Mouse (Mus musculus): ENCODE measurements around the gene Cntn2. TPM values are rescaled to one million over a fixed set of nuclear protein-coding genes. Genes with fewer than 3 reads are reported as not detected.

Cntn2 gene
- polyA plus RNA-seq, 1 experiment from 2014 or later: 0.03 TPM

- 79% methylated on average over 7 of the region's 7 CpGs for WGBS (ENCODE audit: insufficient replicate concordance)
- H3K9ac ChIP-seq: no peak overlapping the region
- no peak overlapping the region for H3K27ac ChIP-seq (replicated peaks)
- no peaks in the 10 kb centered on the region for H3K4me1 ChIP-seq (replicated peaks)
- no peaks in the 10 kb centered on the region for H3K27me3 ChIP-seq
- no peaks in the 10 kb centered on the region for H3K9me3 ChIP-seq (replicated peaks)
- H3K36me3 ChIP-seq (replicated peaks): peaks cover 62% of the 10 kb centered on the region
- H3K4me3 ChIP-seq (replicated peaks): no peak overlapping the region
- no peak for ATAC-seq (ENCODE audit: insufficient read depth)
- H3K4me2 ChIP-seq: no peak overlapping the region
Observed at GRCm38 (mm10) chr1:132506656-132507055, 36.4 kb downstream of the Cntn2 start.

- 86% methylated on average over 7 of the region's 7 CpGs for WGBS (ENCODE audit: insufficient replicate concordance)
Observed at GRCm38 (mm10) chr1:132506058-132506457, 37.0 kb downstream of the Cntn2 start, which contains the start of gene Tmem81. TSS of gene Tmem81 (plus strand) at chr1:132506230.

GRCm38 (mm10) chr1:132505155-132505554 lies 37.9 kb downstream of the Cntn2 start:
- Histone ChIP-seq H3K9ac (no peak overlapping the region), H3K4me3 (replicated peaks) (no peak overlapping the region), H3K27me3 (no peaks in the 10 kb centered on the region), H3K27ac (replicated peaks) (no peak overlapping the region), H3K4me1 (replicated peaks) (no peaks in the 10 kb centered on the region), H3K9me3 (replicated peaks) (no peaks in the 10 kb centered on the region), H3K4me2 (no peak overlapping the region), H3K36me3 (replicated peaks) (peaks cover 77% of the 10 kb centered on the region)
- no peak for ATAC-seq (ENCODE audit: insufficient read depth)
- 81% methylated on average over 5 of the region's 5 CpGs for WGBS (ENCODE audit: insufficient replicate concordance)

More at GRCm38 (mm10) chr1:132506058-132506457, 37.0 kb downstream of the Cntn2 start, which contains the start of gene Tmem81:
- no peak for ATAC-seq (ENCODE audit: insufficient read depth)
- Histone ChIP-seq H3K4me3 (replicated peaks) (no peak within 1 kb of the TSS), H3K27ac (replicated peaks) (no peak within 1 kb of the TSS), H3K9ac (no peak within 1 kb of the TSS), H3K4me1 (replicated peaks) (no peaks in the 10 kb centered on the region), H3K4me2 (no peak within 1 kb of the TSS), H3K9me3 (replicated peaks) (no peaks in the 10 kb centered on the region), H3K27me3 (no peaks in the 10 kb centered on the region), H3K36me3 (replicated peaks) (peaks cover 68% of the 10 kb centered on the region)

GRCm38 (mm10) chr1:132500535-132500934 lies 42.5 kb downstream of the Cntn2 start:
- Histone ChIP-seq H3K9me3 (replicated peaks) (no peaks in the 10 kb centered on the region), H3K4me2 (no peak overlapping the region), H3K27me3 (no peaks in the 10 kb centered on the region), H3K27ac (replicated peaks) (no peak overlapping the region), H3K9ac (no peak overlapping the region), H3K36me3 (replicated peaks) (peaks cover 92% of the 10 kb centered on the region), H3K4me1 (replicated peaks) (no peaks in the 10 kb centered on the region), H3K4me3 (replicated peaks) (no peak overlapping the region)
- no peak for ATAC-seq (ENCODE audit: insufficient read depth)
- WGBS (ENCODE audit: insufficient replicate concordance): 81% methylated on average over 2 of the region's 2 CpGs

GRCm38 (mm10) chr1:132483759-132484158 lies 59.3 kb downstream of the Cntn2 start:
- Histone ChIP-seq H3K27ac (replicated peaks) (no peak overlapping the region), H3K4me1 (replicated peaks) (peaks cover 29% of the 10 kb centered on the region), H3K27me3 (no peaks in the 10 kb centered on the region), H3K9me3 (replicated peaks) (no peaks in the 10 kb centered on the region), H3K9ac (no peak overlapping the region), H3K4me2 (no peak overlapping the region), H3K36me3 (replicated peaks) (peaks cover 35% of the 10 kb centered on the region), H3K4me3 (replicated peaks) (no peak overlapping the region)
- ATAC-seq (ENCODE audit: insufficient read depth): no peak
- 73% methylated on average over 6 of the region's 6 CpGs for WGBS (ENCODE audit: insufficient replicate concordance)

- Histone ChIP-seq H3K27ac (replicated peaks) (no peak overlapping the region), H3K36me3 (replicated peaks) (peaks cover 30% of the 10 kb centered on the region)
Observed at GRCm38 (mm10) chr1:132483234-132483633, 59.8 kb downstream of the Cntn2 start.

GRCm38 (mm10) chr1:132481619-132482018 lies 61.4 kb downstream of the Cntn2 start:
- Histone ChIP-seq H3K9me3 (replicated peaks) (no peaks in the 10 kb centered on the region), H3K9ac (no peak overlapping the region), H3K4me1 (replicated peaks) (peaks cover 42% of the 10 kb centered on the region), H3K4me2 (no peak overlapping the region), H3K4me3 (replicated peaks) (no peak overlapping the region), H3K36me3 (replicated peaks) (peaks cover 18% of the 10 kb centered on the region), H3K27ac (replicated peaks) (no peak overlapping the region), H3K27me3 (no peaks in the 10 kb centered on the region)
- ATAC-seq (ENCODE audit: insufficient read depth): no peak
- WGBS (ENCODE audit: insufficient replicate concordance): 83% methylated on average over 2 of the region's 2 CpGs

More at GRCm38 (mm10) chr1:132483234-132483633, 59.8 kb downstream of the Cntn2 start:
- Histone ChIP-seq H3K4me3 (replicated peaks) (no peak overlapping the region), H3K9ac (no peak overlapping the region), H3K4me2 (no peak overlapping the region), H3K27me3 (no peaks in the 10 kb centered on the region), H3K9me3 (replicated peaks) (no peaks in the 10 kb centered on the region), H3K4me1 (replicated peaks) (peaks cover 34% of the 10 kb centered on the region)
- WGBS (ENCODE audit: insufficient replicate concordance): 69% methylated on average over 3 of the region's 3 CpGs
- ATAC-seq (ENCODE audit: insufficient read depth): no peak

GRCm38 (mm10) chr1:132479438-132479837 lies 63.6 kb downstream of the Cntn2 start:
- no peak overlapping the region for H3K4me2 ChIP-seq
- no peaks in the 10 kb centered on the region for H3K9me3 ChIP-seq (replicated peaks)
- H3K27ac ChIP-seq (replicated peaks): no peak overlapping the region
- H3K4me1 ChIP-seq (replicated peaks): peaks cover 47% of the 10 kb centered on the region
- no peaks in the 10 kb centered on the region for H3K27me3 ChIP-seq
- H3K36me3 ChIP-seq (replicated peaks): peaks cover 4% of the 10 kb centered on the region
- H3K9ac ChIP-seq: no peak overlapping the region
- 69% methylated on average over 1 of the region's 1 CpGs for WGBS (ENCODE audit: insufficient replicate concordance)
- no peak overlapping the region for H3K4me3 ChIP-seq (replicated peaks)
- no peak for ATAC-seq (ENCODE audit: insufficient read depth)

GRCm38 (mm10) chr1:132476928-132477691 lies 65.9 kb downstream of the Cntn2 start, which contains the start of gene Rbbp5:
TSS of gene Rbbp5 (plus strand) at chr1:132477365.
- under 1% methylated on average over 43 of the region's 43 CpGs for WGBS (ENCODE audit: insufficient replicate concordance)
- Histone ChIP-seq H3K9me3 (replicated peaks) (no peaks in the 10 kb centered on the region), H3K4me1 (replicated peaks) (peaks cover 39% of the 10 kb centered on the region), H3K27ac (replicated peaks) (peak within 1 kb of the TSS; percentile 72), H3K9ac (peak within 1 kb of the TSS; percentile 81), H3K27me3 (no peaks in the 10 kb centered on the region), H3K4me2 (peak within 1 kb of the TSS; percentile 80), H3K4me3 (replicated peaks) (peak within 1 kb of the TSS; percentile 92), H3K36me3 (replicated peaks) (no peaks in the 10 kb centered on the region)
- ATAC-seq (ENCODE audit: insufficient read depth): peak; percentile 92

- Histone ChIP-seq H3K9ac (peak overlapping the region; percentile 81), H3K27ac (replicated peaks) (peak overlapping the region; percentile 69), H3K9me3 (replicated peaks) (no peaks in the 10 kb centered on the region), H3K4me1 (replicated peaks) (peaks cover 37% of the 10 kb centered on the region), H3K27me3 (no peaks in the 10 kb centered on the region), H3K4me3 (replicated peaks) (peak overlapping the region; percentile 92), H3K4me2 (peak overlapping the region; percentile 80), H3K36me3 (replicated peaks) (no peaks in the 10 kb centered on the region)
- ATAC-seq (ENCODE audit: insufficient read depth): peak; percentile 69
- 3% methylated on average over 9 of the region's 9 CpGs for WGBS (ENCODE audit: insufficient replicate concordance)
Observed at GRCm38 (mm10) chr1:132476575-132476927, 66.5 kb downstream of the Cntn2 start.

- 67% methylated on average over 1 of the region's 1 CpGs for WGBS (ENCODE audit: insufficient replicate concordance)
- H3K9me3 ChIP-seq (replicated peaks): no peaks in the 10 kb centered on the region
- peaks cover 29% of the 10 kb centered on the region for H3K4me1 ChIP-seq (replicated peaks)
- no peak for ATAC-seq (ENCODE audit: insufficient read depth)
- no peak overlapping the region for H3K9ac ChIP-seq
- no peak overlapping the region for H3K4me2 ChIP-seq
- H3K27me3 ChIP-seq: no peaks in the 10 kb centered on the region
- no peak overlapping the region for H3K27ac ChIP-seq (replicated peaks)
- H3K4me3 ChIP-seq (replicated peaks): no peak overlapping the region
- no peaks in the 10 kb centered on the region for H3K36me3 ChIP-seq (replicated peaks)
Observed at GRCm38 (mm10) chr1:132474496-132474895, 68.6 kb downstream of the Cntn2 start.

All from liver, embryonic 15.5 days (tissue).